Mouse (Mus musculus) cerebellum, adult 11-12 months (tissue): ENCODE data around the gene Stat6.

Experiments used
- DNase-seq: peaks from one replicate; pipeline ENCODE4 v3.0.0; 2022

Stat6 gene

GRCm38 (mm10) chr10:127615591-127615990 lies 27.2 kb upstream of the Stat6 start:
- no peak for DNase-seq

GRCm38 (mm10) chr10:127616261-127616679 lies 26.5 kb upstream of the Stat6 start:
- no peak for DNase-seq

DNA sequence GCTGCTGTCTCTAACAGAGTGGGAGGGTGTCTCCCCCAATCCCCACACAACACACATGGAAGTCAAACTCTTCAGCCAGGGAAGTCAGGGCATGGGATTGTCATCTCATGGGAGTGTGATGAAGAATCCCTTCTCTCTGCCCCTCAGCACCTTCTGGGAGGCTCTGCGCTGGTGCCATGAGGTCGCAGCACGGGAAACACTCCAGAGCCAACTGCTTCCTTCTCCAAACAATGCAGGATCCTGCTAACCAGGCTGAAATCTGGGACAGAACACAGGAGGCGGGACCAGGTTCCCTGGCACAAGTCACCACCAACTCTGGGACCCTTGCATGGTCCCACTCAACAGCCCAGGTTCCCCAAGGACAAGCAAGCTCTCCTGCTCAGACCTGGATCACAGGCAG lies 25.5 kb upstream of the Stat6 start:
- DNase-seq: peak; percentile 80

DNA sequence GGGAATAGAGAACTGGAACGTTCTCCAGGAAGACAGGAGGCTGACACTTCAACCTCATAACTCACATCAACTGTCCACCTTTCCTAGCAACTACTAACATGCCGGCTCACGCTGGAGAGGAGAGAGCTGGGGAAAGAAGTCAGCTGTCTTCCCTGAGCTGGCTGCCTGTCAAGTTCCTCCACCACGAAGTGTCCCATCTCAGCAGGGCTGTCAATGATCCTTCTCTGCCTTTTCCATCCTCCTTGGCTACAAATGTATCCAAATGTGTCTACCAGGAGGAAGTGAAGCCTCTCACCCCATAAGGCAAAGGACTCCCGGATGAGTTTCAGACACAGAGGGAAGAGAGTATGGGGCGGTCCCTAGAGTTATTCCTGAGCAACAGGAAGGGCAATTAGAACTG lies 24.6 kb upstream of the Stat6 start:
- DNase-seq: no peak

- peak; percentile 55 for DNase-seq
These were observed 23.6 kb upstream of the Stat6 start for GRCm38 (mm10) chr10:127619119-127619721.

GRCm38 (mm10) chr10:127619941-127620405 lies 22.8 kb upstream of the Stat6 start:
- DNase-seq: peak; percentile 75

- peak; percentile 83 for DNase-seq
These were observed 22.2 kb upstream of the Stat6 start, which contains the start of gene Lrp1 for GRCm38 (mm10) chr10:127620406-127621190. Gene Lrp1, minus strand, starts transcription at chr10:127621148.

GRCm38 (mm10) chr10:127621191-127622056 lies 21.4 kb upstream of the Stat6 start:
- peak; percentile 95 for DNase-seq

GRCm38 (mm10) chr10:127622057-127622392 lies 20.8 kb upstream of the Stat6 start:
- no peak for DNase-seq

GRCm38 (mm10) chr10:127622661-127623060 lies 20.1 kb upstream of the Stat6 start:
- DNase-seq: no peak

DNA sequence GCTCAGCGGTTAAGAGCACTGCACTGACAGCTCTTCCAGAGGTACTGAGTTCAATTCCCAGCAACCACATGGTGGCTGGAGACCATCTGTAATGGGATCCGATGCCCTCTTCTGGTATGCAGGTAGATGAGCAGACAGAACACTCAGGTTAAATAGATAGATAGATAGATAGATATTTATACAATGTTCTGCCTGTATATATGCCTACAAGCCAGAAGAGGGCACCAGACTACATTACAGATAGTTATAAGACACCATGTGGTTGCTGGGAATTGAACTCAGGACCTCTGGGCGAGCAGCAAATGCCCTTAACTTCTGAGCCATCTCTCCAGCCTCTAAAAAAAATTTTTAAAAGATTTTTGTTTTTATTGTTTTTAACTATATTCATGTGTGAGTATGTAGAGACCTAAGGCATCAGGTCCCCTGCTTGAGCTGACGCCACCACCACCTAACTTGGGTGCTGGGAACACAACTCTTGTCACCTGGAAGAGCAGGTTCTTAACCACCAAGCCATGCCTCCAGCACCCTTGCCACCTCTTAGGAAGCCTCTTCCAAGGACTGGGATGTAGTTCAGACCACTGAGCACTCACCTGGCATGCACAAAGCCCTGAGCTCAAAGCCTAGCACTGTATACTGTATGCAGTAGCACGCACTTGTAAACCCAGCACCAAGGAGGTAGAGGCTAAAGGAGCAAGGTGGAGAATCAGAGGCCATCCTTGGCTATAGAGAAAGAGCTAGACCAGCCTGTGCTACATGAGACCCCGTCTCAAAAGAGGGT lies 19.2 kb upstream of the Stat6 start:
- no peak for DNase-seq

DNA sequence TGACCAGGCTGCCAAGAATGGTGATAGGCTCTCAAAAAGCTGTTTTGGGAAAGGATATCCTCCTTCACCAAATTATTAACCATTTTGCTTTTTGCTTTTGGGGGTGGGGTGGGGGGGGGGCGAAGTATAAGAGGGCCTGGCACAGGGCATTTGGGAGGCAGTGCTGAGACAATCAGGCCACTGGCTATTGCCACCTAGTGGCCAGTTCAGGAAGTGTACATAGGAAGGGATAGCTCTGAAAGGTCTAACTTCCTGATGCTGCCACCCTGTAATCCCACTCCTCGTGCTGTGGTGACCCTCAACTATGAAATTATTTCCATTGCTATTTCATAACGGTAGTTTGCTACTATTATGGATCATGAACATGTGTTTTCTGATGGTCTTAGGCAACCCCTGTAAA lies 16.4 kb upstream of the Stat6 start:
- no peak for DNase-seq

- DNase-seq: no peak
These were observed 11.2 kb upstream of the Stat6 start for GRCm38 (mm10) chr10:127631261-127632214.

- DNase-seq: no peak
These were observed 10.0 kb upstream of the Stat6 start for GRCm38 (mm10) chr10:127632668-127633271.

DNA sequence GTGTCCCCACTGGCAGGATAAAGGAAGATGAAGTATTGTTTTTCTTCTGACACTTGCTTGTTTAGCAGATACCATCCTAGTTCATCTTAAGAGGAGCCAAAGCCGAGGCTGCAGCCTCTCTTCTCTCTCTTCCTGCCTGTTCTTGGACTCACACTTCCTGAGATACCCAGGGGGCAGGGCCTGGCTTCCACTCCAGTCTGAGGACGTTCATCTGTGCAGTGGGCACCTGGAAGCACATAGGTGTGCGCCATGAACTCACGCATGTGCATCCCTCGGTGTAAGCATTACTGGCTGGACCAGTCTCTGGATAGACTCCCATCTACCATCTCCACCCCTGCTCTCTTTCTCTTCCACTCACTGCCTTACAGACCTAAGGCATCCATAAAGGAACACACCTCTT lies 2.4 kb upstream of the Stat6 start:
- DNase-seq: no peak

DNA sequence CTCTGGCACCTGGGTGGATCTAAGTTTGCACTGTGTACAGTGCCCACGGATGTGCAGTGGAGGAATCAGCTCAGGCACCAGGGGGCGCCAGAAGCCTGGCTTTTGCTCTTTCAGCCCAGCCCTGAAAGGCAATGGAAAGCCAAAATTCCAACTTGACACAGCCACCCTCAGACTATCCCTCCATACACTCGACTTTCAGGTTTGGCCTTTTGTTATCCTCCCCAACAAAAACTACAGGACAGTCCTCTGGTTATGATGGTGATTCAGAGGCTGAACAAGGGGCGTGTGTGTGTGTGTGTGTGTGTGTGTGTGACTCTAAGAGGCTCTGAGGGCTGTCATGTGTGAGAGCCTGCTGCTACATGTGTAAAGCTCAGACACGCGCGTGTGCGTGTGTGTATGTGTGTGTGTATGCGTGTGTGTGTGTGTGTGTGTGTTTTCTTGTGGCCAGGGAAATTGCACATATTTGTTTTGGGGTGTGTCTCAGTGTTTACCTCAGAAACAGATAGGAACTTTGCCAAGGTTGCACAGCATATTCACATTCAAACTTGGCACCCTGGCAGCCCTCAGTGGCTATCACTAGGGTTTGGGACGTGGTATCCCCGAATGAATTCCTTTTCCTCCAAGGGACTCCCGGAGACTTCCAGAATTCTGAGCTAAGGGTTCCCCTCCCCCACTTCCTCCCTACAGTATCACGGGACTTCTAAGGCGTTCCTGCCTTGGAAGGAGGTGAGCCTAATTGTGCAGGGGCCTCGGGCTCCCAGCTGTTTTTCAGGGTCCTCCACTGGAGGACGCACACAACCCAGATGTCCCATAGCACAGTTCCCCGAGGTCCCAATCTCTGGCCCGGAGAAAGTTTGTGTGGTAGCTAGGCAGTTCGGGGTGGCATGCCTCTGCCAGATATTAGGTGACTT lies 670 bp upstream of the Stat6 start:
- peak; percentile 80 for DNase-seq

DNA sequence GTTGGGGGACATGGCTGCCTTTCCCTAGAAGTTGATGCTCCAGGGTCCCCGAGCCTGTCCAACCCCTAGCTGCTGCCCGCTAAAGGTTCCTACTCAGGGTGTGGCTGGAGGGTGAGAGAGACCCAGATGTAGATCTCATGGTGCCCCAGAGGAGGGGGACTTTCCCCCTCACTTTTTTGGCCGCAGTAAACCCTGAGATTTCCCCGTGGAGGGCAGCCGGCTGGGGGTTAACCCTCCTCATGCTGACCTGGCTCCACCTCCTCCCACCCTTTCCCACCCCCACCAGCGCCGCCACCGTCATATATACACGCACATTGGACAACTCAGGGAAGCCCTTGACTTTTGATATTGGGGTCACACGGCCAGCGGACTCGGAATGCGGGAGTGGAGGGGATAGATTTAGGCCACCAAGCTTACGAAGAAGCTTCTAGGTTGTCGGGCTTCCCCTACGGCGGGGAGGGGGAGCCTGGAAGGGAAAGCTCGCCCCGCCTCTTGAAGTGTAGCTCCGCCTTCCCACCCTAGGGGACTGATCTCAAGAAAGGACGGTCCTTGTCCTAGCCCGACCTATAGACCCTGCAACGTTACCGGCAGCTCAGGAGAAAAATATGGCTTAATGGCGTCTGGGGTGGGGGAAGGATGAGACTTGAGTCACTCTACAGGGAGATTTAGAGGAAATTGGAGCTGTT lies 910 bp downstream of the Stat6 start:
- DNase-seq: no peak

DNA sequence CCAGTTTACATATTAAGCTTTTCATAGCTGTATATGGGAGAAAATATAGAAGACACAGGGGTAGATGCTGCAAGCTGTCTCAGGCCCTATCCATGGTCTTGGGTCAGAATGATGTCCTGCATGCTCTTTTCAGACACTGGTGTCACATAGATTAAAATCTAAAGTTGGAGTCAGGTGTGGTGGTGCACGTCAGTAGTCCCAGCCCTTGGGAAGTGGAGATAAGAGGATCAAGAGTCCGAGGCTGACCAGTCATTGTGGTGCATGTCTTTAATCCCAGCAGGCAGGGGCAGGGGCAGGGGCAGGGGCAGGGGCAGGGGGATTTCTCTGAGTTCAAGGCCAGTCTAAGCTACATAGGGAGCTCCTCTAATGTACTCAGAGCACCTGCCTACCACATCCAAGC lies 3.0 kb downstream of the Stat6 start:
- DNase-seq: no peak

GRCm38 (mm10) chr10:127652906-127653638 lies 10.3 kb downstream of the Stat6 start:
- DNase-seq: no peak
